Mouse (Mus musculus) erythroblast, embryonic 14.5 days (primary cell): ENCODE measurements around the gene Uevld. TPM values are rescaled to one million over a fixed set of nuclear protein-coding genes. Genes with fewer than 3 reads are reported as not detected.
A peak's percentile ranks its signal among the peaks of the same experiment; 100 is the strongest.

Experiments
- H3K27me3 ChIP-seq: 2 replicates; pipeline ENCODE4 v1.6.1; 2012; ENCODE audit warnings: inconsistent platforms; ENCODE audit not compliant: control insufficient read depth
- H3K36me3 ChIP-seq: 2 replicates; pipeline ENCODE4 v1.6.1; 2012; ENCODE audit warnings: mild to moderate bottlenecking, inconsistent platforms; ENCODE audit not compliant: control insufficient read depth
- H3K4me1 ChIP-seq: 2 replicates; pipeline ENCODE4 v1.6.1; 2012; ENCODE audit warnings: inconsistent platforms; ENCODE audit not compliant: control insufficient read depth
- H3K4me3 ChIP-seq: replicated peaks from 2 replicates; pipeline ENCODE3; 2012; ENCODE audit warnings: moderate library complexity, mild to moderate bottlenecking, inconsistent platforms
- H3K9me3 ChIP-seq: 2 replicates; pipeline ENCODE4 v1.6.1; 2012; ENCODE audit warnings: low read length, inconsistent platforms, mixed read lengths; ENCODE audit not compliant: control insufficient read depth
- GATA1 ChIP-seq: IDR thresholded peaks from 2 replicates; pipeline ENCODE4 v1.6.1; 2012; ENCODE audit warnings: low read length, inconsistent platforms, mixed read lengths
- TAL1 ChIP-seq: IDR thresholded peaks from 3 replicates; pipeline ENCODE4 v1.6.1; 2012; ENCODE audit warnings: low read length, inconsistent platforms, mixed read lengths
- polyA plus RNA-seq: library from polyadenylated mRNA; stranded (reverse); fragments of >175 nt; gene quantifications from 2 replicates; pipeline ENCODE4 v1.2.3, GENCODE M21; 2012

Uevld gene
- polyA plus RNA-seq, 1 experiment = 0.03 TPM

- Histone ChIP-seq H3K4me3 (no peak overlapping the region), H3K27me3 (no peaks in the 10 kb centered on the region), H3K4me1 (no peaks in the 10 kb centered on the region), H3K36me3 (peaks cover 74% of the 10 kb centered on the region), H3K9me3 (no peaks in the 10 kb centered on the region)
- TF ChIP-seq GATA1 (no peak), TAL1 (no peak)
These were observed 23.5 kb downstream of the Uevld start for GRCm38 (mm10) chr7:46934788-46935187.

- Histone ChIP-seq H3K4me1 (no peaks in the 10 kb centered on the region), H3K4me3 (no peak overlapping the region), H3K36me3 (peaks cover 64% of the 10 kb centered on the region), H3K9me3 (no peaks in the 10 kb centered on the region), H3K27me3 (no peaks in the 10 kb centered on the region)
- no peak for TF ChIP-seq GATA1
- TF ChIP-seq TAL1 = no peak
These were observed 27.0 kb downstream of the Uevld start for GRCm38 (mm10) chr7:46931370-46931769.

- TF ChIP-seq TAL1 (no peak), GATA1 (no peak)
These were observed 30.0 kb downstream of the Uevld start for GRCm38 (mm10) chr7:46928291-46928690.

GRCm38 (mm10) chr7:46922075-46922474 is 36.3 kb downstream of the Uevld start:
- no peak overlapping the region for H3K4me3 ChIP-seq
- peaks cover 13% of the 10 kb centered on the region for H3K36me3 ChIP-seq
- H3K27me3 ChIP-seq = no peaks in the 10 kb centered on the region
- H3K4me1 ChIP-seq = peaks cover 33% of the 10 kb centered on the region
- H3K9me3 ChIP-seq = no peaks in the 10 kb centered on the region
- TF ChIP-seq GATA1 (no peak), TAL1 (no peak)

More at GRCm38 (mm10) chr7:46928291-46928690, 30.0 kb downstream of the Uevld start:
- Histone ChIP-seq H3K4me3 (no peak overlapping the region), H3K4me1 (peaks cover 2% of the 10 kb centered on the region; the same call in 1 of the 2 replicates), H3K36me3 (peaks cover 41% of the 10 kb centered on the region), H3K27me3 (no peaks in the 10 kb centered on the region), H3K9me3 (no peaks in the 10 kb centered on the region)

DNA sequence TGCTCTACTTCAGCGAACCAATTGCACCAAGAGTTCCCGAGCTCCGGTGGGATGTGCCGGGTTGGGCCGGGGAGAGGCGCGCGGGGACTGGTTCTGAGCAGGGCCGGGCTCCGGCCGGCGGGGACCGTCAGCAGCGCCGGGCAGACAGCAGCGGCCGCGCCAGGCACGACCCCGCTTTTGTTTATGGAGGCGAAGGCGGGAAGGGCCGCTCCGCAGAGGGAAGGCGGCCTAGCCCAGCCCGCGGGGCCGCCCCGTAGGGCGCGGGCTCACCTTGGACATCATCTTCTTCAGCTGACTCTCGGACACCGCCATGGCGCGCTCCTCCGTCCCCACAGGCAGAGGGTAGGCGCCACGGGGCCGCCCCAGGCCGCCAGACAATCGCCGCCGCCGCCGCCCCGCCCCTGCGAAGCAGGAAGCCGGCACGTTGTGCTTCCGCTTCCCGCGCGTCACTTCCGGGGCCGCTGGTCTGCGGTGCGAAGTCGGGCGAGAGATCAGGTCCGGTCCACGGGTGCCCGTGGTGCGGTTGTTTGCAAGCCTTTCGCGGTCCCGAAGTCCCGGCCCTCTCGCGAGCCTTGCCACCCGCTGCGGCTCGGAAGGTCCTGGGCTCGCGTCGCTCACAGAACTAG is 38.7 kb downstream of the Uevld start, which contains the start of gene Tsg101:
Gene Tsg101, minus strand, starts transcription at position 419 of the 626 bp plus-strand sequence.
- TF ChIP-seq GATA1 (no peak), TAL1 (no peak)
- no peaks in the 10 kb centered on the region for H3K9me3 ChIP-seq
- peak within 1 kb of the TSS; percentile 79 for H3K4me3 ChIP-seq
- H3K36me3 ChIP-seq = peaks cover 24% of the 10 kb centered on the region
- no peaks in the 10 kb centered on the region for H3K27me3 ChIP-seq
- H3K4me1 ChIP-seq = peaks cover 42% of the 10 kb centered on the region

- Histone ChIP-seq H3K36me3 (peaks cover 26% of the 10 kb centered on the region), H3K4me3 (peak overlapping the region; percentile 79), H3K27me3 (no peaks in the 10 kb centered on the region), H3K4me1 (peaks cover 40% of the 10 kb centered on the region), H3K9me3 (no peaks in the 10 kb centered on the region)
- TF ChIP-seq TAL1 (no peak), GATA1 (no peak)
These were observed 39.5 kb downstream of the Uevld start for GRCm38 (mm10) chr7:46918678-46919371.

DNA sequence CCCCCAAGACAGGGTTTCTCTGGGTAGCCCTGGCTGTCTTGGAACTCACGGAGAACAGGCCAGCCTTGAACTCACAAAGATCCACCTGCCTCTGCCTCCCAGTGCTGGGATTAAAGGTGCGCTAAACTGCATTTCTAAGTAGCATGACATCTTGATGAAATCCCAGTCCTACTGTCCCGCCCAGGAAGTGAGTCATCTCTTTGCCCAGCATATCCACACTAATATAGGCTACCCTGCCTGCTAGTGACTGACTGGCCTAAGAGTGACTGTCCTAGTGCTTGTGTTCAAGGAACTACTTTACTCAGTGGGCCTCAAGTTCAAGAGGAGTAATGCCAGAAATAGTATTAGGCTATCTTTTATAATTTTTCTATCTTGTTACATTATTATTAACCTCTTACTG is 42.0 kb downstream of the Uevld start:
- H3K9me3 ChIP-seq = no peaks in the 10 kb centered on the region
- H3K4me1 ChIP-seq = peaks cover 40% of the 10 kb centered on the region
- TF ChIP-seq TAL1 (no peak), GATA1 (no peak)
- H3K36me3 ChIP-seq = peaks cover 45% of the 10 kb centered on the region
- no peaks in the 10 kb centered on the region for H3K27me3 ChIP-seq
- no peak overlapping the region for H3K4me3 ChIP-seq

- Histone ChIP-seq H3K4me3 (no peak overlapping the region), H3K27me3 (no peaks in the 10 kb centered on the region), H3K9me3 (no peaks in the 10 kb centered on the region), H3K36me3 (peaks cover 83% of the 10 kb centered on the region), H3K4me1 (peaks cover 3% of the 10 kb centered on the region)
- TF ChIP-seq GATA1 (no peak), TAL1 (no peak)
These were observed 47.1 kb downstream of the Uevld start for GRCm38 (mm10) chr7:46911250-46911649.

DNA sequence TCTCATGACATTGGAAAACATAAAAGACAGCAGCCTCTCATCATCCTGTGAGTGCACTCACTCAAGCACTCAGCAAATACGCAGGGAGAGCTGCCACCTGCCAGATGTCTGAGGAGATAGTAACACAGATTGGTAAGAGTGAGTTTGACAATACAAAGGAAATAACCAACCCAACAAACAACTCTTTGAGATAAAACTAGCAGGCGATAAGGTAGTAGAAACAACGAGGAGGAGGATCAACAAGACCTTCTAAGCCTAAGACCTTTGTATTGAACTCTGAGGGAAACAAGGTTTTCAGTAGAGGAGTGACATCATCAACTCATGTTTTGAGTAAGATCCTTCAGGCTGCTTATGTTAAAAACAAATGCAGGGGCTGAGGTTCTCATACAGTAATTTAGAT is 59.0 kb downstream of the Uevld start:
- Histone ChIP-seq H3K36me3 (peaks cover 80% of the 10 kb centered on the region), H3K4me1 (no peaks in the 10 kb centered on the region), H3K27me3 (no peaks in the 10 kb centered on the region), H3K4me3 (no peak overlapping the region), H3K9me3 (no peaks in the 10 kb centered on the region)
- TF ChIP-seq GATA1 = no peak
- no peak for TF ChIP-seq TAL1
